Mouse (Mus musculus) lung, embryonic 16.5 days (tissue): Measurements from ENCODE around the gene Lmf2. TPM values are rescaled to one million over a fixed set of nuclear protein-coding genes. Genes with fewer than 3 reads are reported as not detected.

Experiments
- ATAC-seq: fragments of 200-750 bp; cut with Nextera tagmentation; 2 replicates; pipeline ENCODE4 v1.8.0; 2017; ENCODE audit warnings: low read depth, mild to moderate bottlenecking, moderate library complexity
- H3K27ac ChIP-seq: fragments of 300-500 bp; sonication (generic); 2 replicates; pipeline ENCODE4 v1.5.1; 2014; ENCODE audit warnings: mild to moderate bottlenecking, control low read depth, low read length
- H3K27me3 ChIP-seq: fragments of 300-500 bp; sonication (generic); 2 replicates; pipeline ENCODE4 v1.6.1; 2014; ENCODE audit warnings: low read depth, low read length, mixed read lengths; ENCODE audit not compliant: control insufficient read depth, insufficient read depth
- H3K36me3 ChIP-seq: fragments of 300-500 bp; sonication (generic); 2 replicates; pipeline ENCODE4 v1.6.1; 2014; ENCODE audit warnings: low read length; ENCODE audit not compliant: control insufficient read depth, insufficient read depth
- H3K4me1 ChIP-seq: fragments of 300-500 bp; sonication (generic); replicated peaks from 2 replicates; pipeline ENCODE4 v1.6.1; 2014; ENCODE audit warnings: low read length, mixed read lengths; ENCODE audit not compliant: control insufficient read depth, insufficient read depth
- H3K4me2 ChIP-seq: fragments of 300-500 bp; sonication (generic); 2 replicates; pipeline ENCODE4 v1.6.1; 2014; ENCODE audit warnings: low read depth, low read length, control low read depth
- H3K4me3 ChIP-seq: fragments of 300-500 bp; sonication (generic); 2 replicates; pipeline ENCODE4 v1.5.1; 2014; ENCODE audit warnings: mild to moderate bottlenecking, low read length, control low read depth
- H3K9ac ChIP-seq: fragments of 300-500 bp; sonication (generic); 2 replicates; pipeline ENCODE4 v1.6.1; 2014; ENCODE audit warnings: low read length, control low read depth
- H3K9me3 ChIP-seq: fragments of 300-500 bp; sonication (generic); 2 replicates; pipeline ENCODE4 v1.6.1; 2016; ENCODE audit warnings: low read length; ENCODE audit not compliant: control insufficient read depth
- WGBS: fragments of 180-500 bp; shearing (Covaris S2); extraction: QIAGEN DNeasy Blood & Tissue Kit; methylation state at CpG from one replicate; pipeline ENCODE4 v1.1.7; 2014; 5-methylcytosine and 5-hydroxymethylcytosine counted together
- polyA plus RNA-seq: library from polyadenylated mRNA; unstranded; fragments of >200 nt; fragmentation: Nextera tagmentation; extraction: Ambion mirVana; gene quantifications from 2 replicates; pipeline ENCODE4 v1.2.1, GENCODE M21; 2015

The Lmf2 gene
- polyA plus RNA-seq = 79.0 and 83.6 TPM in 2 replicates

DNA sequence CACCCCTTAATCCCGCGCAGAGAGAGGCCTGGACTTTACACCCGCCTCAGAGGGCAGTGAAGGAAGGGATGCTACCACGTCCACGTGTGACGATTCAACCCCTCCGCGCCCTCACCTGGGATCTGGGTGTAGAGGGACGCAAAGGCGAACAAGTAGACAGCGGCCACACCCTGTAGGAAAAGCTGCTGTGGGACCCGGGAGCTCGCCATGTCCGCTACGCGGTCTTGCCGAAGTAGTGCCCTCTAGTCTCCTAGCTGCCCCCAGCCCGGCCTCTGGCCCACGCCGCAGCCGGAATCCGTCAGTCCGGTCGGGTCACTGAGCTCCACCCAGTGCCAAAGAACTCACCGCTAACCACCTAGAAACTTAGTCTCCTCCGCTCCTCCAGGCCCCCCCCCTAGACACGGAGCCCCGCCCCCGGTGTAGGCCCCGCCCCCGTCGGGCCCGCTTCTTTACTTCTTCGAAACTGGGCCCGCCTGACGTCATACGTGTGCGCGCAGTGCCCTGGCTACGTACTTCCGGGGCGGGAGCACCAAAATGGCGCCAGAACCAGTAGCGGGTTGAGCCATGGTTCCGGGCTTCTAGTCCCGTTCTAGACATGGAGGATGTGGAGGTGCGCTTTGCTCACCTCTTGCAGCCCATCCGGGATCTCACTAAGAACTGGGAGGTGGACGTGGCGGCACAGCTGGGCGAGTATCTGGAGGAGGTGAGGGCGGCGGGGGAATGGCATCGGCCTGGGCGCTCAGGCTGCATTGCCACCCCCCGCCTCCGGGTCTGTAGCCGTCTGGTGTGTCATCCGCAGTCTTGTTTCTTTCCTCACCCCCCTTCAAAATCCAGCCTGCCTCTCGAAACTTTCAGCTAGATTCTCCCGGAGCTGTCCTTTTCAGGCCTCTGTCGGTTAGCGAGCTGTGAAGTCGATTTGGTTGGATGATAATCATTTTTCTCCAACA, at the start of gene Lmf2, which contains the start of gene Ncaph2:
TSS of gene Lmf2 (minus strand) at position 419 of the 947 bp plus-strand sequence.
TSS of gene Ncaph2 (plus strand) at position 479 of the 947 bp plus-strand sequence.
- H3K4me2 ChIP-seq = peak within 1 kb of the TSS; percentile 76
- H3K4me3 ChIP-seq = peak within 1 kb of the TSS; percentile 74
- H3K27ac ChIP-seq = peak within 1 kb of the TSS; percentile 93
- peaks cover 15% of the 10 kb centered on the region for H3K4me1 ChIP-seq
- peak; percentile 93 for ATAC-seq
- under 1% methylated on average over 59 of the region's 64 CpGs for WGBS
- peaks cover 32% of the 10 kb centered on the region for H3K36me3 ChIP-seq
- no peaks in the 10 kb centered on the region for H3K9me3 ChIP-seq
- no peaks in the 10 kb centered on the region for H3K27me3 ChIP-seq
- H3K9ac ChIP-seq = peak within 1 kb of the TSS; percentile 88

DNA sequence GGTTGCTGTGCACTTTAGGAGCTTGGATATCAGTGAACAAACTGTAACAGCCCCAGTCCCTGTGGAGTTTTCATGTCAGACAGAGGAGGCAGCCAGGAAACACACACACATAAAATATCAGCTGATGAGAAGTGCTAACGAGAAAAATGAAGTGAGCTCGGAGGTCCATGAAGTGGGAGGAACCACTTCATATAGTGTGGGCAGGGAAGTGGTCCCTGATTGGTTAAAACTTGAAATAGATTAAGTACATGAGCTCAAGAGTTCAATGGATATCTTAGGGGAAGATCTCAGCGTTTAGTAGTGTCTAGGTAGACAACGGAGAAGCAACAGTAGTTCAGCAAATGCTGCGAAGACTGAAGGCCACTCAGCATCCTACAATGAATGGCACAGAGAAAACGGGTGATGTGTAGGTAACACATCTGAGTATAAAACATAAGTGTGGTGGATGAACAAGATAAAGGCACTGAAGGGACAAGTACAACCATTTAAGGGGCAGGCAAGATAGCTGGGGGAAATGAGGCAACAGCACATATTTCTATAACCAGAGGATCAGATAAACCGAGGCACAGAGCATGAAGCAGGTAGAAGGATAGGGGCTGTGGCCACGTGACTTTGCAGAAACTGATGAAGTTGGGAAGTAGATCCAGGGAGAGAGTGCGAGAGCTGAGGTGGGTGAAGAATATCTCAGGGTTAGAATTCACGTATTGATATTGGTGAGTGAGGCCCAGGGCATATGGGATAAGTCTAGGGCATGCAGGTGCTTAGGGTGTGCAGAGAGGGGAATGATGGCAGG, 49.6 kb upstream of the Lmf2 start:
- Histone ChIP-seq H3K9me3 (no peaks in the 10 kb centered on the region), H3K27ac (no peak overlapping the region), H3K4me1 (no peaks in the 10 kb centered on the region), H3K9ac (no peak overlapping the region), H3K36me3 (no peaks in the 10 kb centered on the region), H3K4me2 (no peak overlapping the region), H3K27me3 (no peaks in the 10 kb centered on the region), H3K4me3 (no peak overlapping the region)
- ATAC-seq = no peak
- WGBS = 66% methylated on average over 10 of the region's 10 CpGs

DNA sequence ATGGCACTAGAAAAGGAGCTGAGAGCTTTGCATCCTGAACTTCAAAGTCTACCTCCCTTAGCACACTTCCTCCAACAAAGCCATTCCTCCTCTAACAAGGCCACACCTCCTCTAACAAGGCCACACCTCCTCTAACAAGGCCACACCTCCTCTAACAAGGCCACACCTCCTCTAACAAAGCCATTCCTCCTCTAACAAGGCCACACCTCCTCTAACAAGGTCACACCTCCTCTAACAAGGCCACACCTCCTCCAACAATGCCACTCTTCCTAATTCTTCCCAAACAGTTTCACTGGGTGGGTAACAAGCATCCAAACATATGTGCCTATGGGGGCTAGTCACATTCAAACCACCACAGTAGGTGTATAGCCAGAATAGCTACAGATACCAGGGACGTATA, 47.0 kb upstream of the Lmf2 start:
- Histone ChIP-seq H3K36me3 (no peaks in the 10 kb centered on the region), H3K4me1 (no peaks in the 10 kb centered on the region), H3K4me2 (no peak overlapping the region), H3K27ac (no peak overlapping the region), H3K4me3 (no peak overlapping the region), H3K9me3 (no peaks in the 10 kb centered on the region), H3K27me3 (no peaks in the 10 kb centered on the region), H3K9ac (no peak overlapping the region)
- WGBS = 83% methylated on average over 1 of the region's 1 CpGs
- ATAC-seq = no peak

DNA sequence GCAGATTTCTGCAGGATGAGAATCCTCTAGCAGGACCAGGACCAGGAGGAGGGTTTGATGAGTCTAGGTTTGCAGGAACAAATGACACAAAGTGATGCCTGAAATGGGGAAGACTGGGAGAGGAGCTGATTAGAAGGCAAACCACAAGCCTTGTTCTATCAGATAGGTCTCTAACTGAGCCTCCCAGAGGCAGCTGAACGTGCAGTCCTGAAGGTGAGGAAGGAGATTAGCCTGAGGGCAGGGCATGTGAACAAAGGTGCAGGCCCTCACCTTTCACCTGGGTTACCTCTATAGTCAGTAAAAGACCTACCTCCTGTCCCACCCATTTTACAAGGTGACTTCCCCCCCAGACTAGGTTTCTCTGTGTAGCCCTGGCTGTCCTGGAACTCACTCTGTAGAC, 44.3 kb upstream of the Lmf2 start:
- Histone ChIP-seq H3K4me1 (no peaks in the 10 kb centered on the region), H3K27me3 (no peaks in the 10 kb centered on the region), H3K4me3 (no peak overlapping the region), H3K4me2 (no peak overlapping the region), H3K27ac (no peak overlapping the region), H3K9me3 (no peaks in the 10 kb centered on the region), H3K9ac (no peak overlapping the region), H3K36me3 (no peaks in the 10 kb centered on the region)
- 47% methylated on average over 1 of the region's 1 CpGs for WGBS
- no peak for ATAC-seq

DNA sequence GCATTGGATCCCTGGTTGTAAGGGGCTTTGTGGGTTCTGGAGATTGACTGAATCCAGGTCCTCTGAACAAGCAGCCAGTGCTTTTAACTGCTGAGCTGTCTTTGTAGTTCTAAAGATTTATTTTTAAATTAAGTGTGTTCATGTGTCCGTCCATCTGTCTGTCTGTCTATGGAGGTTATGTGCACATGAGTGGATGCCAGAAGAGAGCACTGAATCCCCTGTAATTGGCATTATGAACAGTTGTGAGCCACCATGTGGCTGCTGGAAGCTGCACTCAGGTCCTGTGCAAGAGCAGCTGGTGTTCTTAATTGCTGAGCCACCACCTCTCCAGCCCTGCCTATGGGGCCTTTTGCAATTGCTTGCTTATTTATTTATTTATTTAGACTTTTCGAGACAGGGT, 42.7 kb upstream of the Lmf2 start:
- no peak overlapping the region for H3K4me3 ChIP-seq
- H3K27ac ChIP-seq = no peak overlapping the region
- no peaks in the 10 kb centered on the region for H3K9me3 ChIP-seq
- WGBS = 74% methylated on average over 2 of the region's 2 CpGs
- no peak overlapping the region for H3K4me2 ChIP-seq
- no peak overlapping the region for H3K9ac ChIP-seq
- no peaks in the 10 kb centered on the region for H3K4me1 ChIP-seq
- no peaks in the 10 kb centered on the region for H3K36me3 ChIP-seq
- ATAC-seq = no peak
- H3K27me3 ChIP-seq = no peaks in the 10 kb centered on the region

DNA sequence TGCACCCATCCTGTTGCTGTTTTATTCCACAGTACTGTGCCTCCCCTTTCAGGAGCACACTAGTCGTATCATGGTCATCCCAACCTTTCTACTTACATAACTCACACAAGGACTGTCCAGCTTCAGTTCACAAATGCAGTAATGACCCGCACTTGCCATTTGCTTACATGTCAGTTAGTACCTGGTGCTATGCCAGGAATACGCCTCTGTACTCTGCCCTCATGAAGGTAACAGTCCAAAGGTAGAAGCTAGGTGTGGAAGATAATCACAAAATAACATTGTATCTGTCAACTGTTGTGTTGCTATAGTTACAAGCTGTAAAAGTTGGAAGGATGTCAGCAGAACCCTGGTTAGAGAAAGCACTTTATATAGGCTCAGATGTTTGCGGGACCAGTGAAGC, 41.4 kb upstream of the Lmf2 start:
- H3K4me1 ChIP-seq = no peaks in the 10 kb centered on the region
- no peaks in the 10 kb centered on the region for H3K27me3 ChIP-seq
- no peak for ATAC-seq
- WGBS = 75% methylated on average over 4 of the region's 4 CpGs
- no peak overlapping the region for H3K4me2 ChIP-seq
- H3K4me3 ChIP-seq = no peak overlapping the region
- H3K9ac ChIP-seq = no peak overlapping the region
- no peaks in the 10 kb centered on the region for H3K36me3 ChIP-seq
- no peaks in the 10 kb centered on the region for H3K9me3 ChIP-seq
- no peak overlapping the region for H3K27ac ChIP-seq

DNA sequence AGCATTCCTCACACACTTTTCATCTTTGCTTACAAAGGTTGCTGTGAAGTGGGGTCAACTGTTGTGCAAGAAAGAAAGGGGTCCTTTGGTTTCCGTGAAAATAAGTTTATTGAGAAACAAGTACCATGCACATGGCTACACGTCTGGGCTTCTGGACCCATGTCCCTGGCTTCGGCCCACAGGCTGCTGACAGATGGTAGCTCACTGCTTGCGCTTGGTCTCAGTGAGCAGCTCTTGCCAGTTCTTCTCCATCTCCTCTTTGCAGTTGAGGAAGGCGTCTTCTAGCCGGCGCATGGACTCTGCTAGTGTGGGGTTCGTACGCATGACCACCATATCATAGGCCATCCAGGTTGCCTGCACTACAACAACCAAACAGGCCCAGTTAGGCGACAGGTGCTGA, 34.6 kb upstream of the Lmf2 start:
- H3K27me3 ChIP-seq = no peaks in the 10 kb centered on the region
- no peak for ATAC-seq
- H3K9ac ChIP-seq = no peak overlapping the region
- H3K27ac ChIP-seq = no peak overlapping the region
- no peak overlapping the region for H3K4me2 ChIP-seq
- no peak overlapping the region for H3K4me3 ChIP-seq
- WGBS = 84% methylated on average over 10 of the region's 10 CpGs
- H3K9me3 ChIP-seq = no peaks in the 10 kb centered on the region
- H3K4me1 ChIP-seq = no peaks in the 10 kb centered on the region
- H3K36me3 ChIP-seq = no peaks in the 10 kb centered on the region

DNA sequence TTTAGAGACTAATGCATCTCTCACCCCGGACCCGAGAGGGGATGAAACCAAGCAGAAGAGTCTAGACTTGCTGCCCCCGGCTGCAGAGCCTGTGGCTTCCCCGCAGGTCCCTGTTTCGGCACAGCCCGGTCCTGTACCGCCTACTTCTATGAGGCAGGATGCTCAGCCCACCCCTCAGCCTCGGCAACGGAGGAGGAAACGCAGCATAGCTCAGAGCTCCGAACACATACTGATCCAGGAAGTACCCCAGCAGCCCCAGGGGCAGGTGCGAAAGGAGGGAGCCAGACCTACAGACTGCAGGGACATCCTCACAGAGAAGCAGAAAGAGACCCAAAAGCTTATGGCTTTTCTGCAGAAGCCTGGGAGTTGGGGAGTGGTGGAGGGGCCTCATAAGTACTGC, 31.7 kb upstream of the Lmf2 start:
- Histone ChIP-seq H3K27me3 (no peaks in the 10 kb centered on the region; the same call in 1 of the 2 replicates), H3K27ac (no peak overlapping the region), H3K36me3 (no peaks in the 10 kb centered on the region), H3K9me3 (no peaks in the 10 kb centered on the region), H3K4me1 (no peaks in the 10 kb centered on the region), H3K9ac (no peak overlapping the region), H3K4me3 (no peak overlapping the region), H3K4me2 (no peak overlapping the region)
- 35% methylated on average over 12 of the region's 12 CpGs for WGBS
- ATAC-seq = no peak

DNA sequence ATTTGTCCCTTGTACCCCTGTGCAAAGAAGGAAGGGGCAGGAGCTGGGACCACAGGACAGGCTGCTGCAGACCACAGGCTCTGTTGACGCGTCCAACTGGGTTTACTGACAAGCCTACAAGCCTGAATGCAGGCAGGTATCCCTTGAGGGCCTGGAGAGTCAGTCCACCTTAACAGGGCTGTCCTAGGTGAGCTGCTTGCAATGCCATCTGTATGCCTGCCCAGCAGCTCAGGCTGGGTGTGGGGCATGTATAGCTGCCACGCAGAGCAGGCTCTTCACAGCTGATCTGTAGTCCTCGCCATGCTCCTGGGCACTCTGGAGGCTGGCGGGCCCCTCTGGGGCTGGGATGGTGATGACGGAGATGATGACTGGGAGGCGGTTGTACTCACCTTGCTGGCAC, 29.2 kb upstream of the Lmf2 start, which contains the start of gene Klhdc7b:
TSS of gene Klhdc7b (plus strand) at position 301 of the 400 bp plus-strand sequence.
- Histone ChIP-seq H3K27me3 (peaks cover 4% of the 10 kb centered on the region), H3K4me2 (no peak within 1 kb of the TSS), H3K27ac (no peak within 1 kb of the TSS), H3K36me3 (no peaks in the 10 kb centered on the region), H3K9me3 (no peaks in the 10 kb centered on the region), H3K9ac (no peak within 1 kb of the TSS), H3K4me1 (no peaks in the 10 kb centered on the region; the same call in 1 of the 2 replicates), H3K4me3 (no peak within 1 kb of the TSS)
- ATAC-seq = no peak
- WGBS = 82% methylated on average over 7 of the region's 7 CpGs
